Mouse (Mus musculus) ES-Bruce4 (cell line): ENCODE results near the gene Olfr1509.

Experiments used
- CTCF ChIP-seq: IDR thresholded peaks from one replicate; pipeline ENCODE4 v1.8.1; 2011; ENCODE audit warnings: low read depth, low read length
- EP300 ChIP-seq: IDR thresholded peaks from 2 replicates; pipeline ENCODE4 v1.6.1; 2011; ENCODE audit warnings: low read depth, low read length; ENCODE audit not compliant: insufficient read depth
- POLR2A ChIP-seq: IDR thresholded peaks from one replicate; pipeline ENCODE4 v1.8.1; 2011; ENCODE audit warnings: low read length; ENCODE audit not compliant: insufficient read depth

DNA sequence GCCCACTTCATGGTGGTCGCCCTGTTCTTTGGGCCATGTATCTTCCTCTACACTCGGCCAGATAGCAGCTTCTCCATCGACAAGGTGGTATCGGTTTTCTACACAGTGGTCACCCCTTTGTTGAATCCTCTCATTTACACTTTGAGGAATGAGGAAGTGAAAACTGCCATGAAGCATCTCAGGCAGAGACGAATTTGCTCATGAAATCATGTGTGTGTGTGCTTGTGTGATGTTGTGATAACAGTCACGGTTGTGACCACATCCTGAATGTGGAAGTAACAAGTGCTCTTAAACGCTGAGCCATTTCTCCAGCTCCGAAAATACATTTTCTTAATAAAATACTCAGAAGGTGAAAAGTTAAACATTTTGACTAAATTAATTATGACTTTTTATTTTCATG is 8.3 kb downstream of the Olfr1509 start:
- no peak for TF ChIP-seq CTCF
- no peak for TF ChIP-seq POLR2A
- no peak for TF ChIP-seq EP300
